Mouse (Mus musculus) liver, adult 2 months (tissue): ENCODE results near the gene Znhit2. TPM values are rescaled to one million over a fixed set of nuclear protein-coding genes. Genes with fewer than 3 reads are reported as not detected.

Experiments
- DNase-seq: peaks from one replicate; pipeline ENCODE4 v3.0.0-alpha.2; 2011; ENCODE audit warnings: low read depth, low spot score; ENCODE audit errors: extremely low read depth
- H3K27ac ChIP-seq: fragments of 200-500 bp; replicated peaks from 2 replicates; pipeline ENCODE4 v1.5.1; 2012; ENCODE audit warnings: low read depth, mild to moderate bottlenecking, control low read depth, inconsistent platforms, low read length; ENCODE audit not compliant: insufficient read depth
- H3K27me3 ChIP-seq: fragments of 200-500 bp; 2 replicates; pipeline ENCODE4 v1.6.1; 2012; ENCODE audit warnings: mild to moderate bottlenecking, moderate library complexity, low read length, inconsistent platforms; ENCODE audit not compliant: control insufficient read depth, insufficient read depth
- H3K36me3 ChIP-seq: fragments of 200-500 bp; 2 replicates; pipeline ENCODE4 v1.6.1; 2012; ENCODE audit warnings: low read length, inconsistent platforms; ENCODE audit not compliant: control insufficient read depth, insufficient read depth
- H3K4me1 ChIP-seq: fragments of 200-500 bp; 2 replicates; pipeline ENCODE4 v1.6.1; 2011; ENCODE audit warnings: low read length; ENCODE audit not compliant: control insufficient read depth, insufficient read depth
- H3K4me3 ChIP-seq: fragments of 200-500 bp; 2 replicates; pipeline ENCODE4 v1.5.1; 2011; ENCODE audit warnings: low read depth, mild to moderate bottlenecking, control low read depth, low read length, moderate library complexity; ENCODE audit not compliant: insufficient read depth
- H3K79me2 ChIP-seq: fragments of 200-500 bp; 2 replicates; pipeline ENCODE4 v1.6.1; 2012; ENCODE audit warnings: inconsistent platforms, mild to moderate bottlenecking, low read length, moderate library complexity; ENCODE audit not compliant: control insufficient read depth, insufficient read depth
- H3K9ac ChIP-seq: fragments of 200-500 bp; 2 replicates; pipeline ENCODE4 v1.6.1; 2012; ENCODE audit warnings: low read depth, mild to moderate bottlenecking, control low read depth, inconsistent platforms, low read length
- CTCF ChIP-seq: fragments of 200-500 bp; IDR thresholded peaks from 2 replicates; pipeline ENCODE4 v1.5.1; 2011; ENCODE audit warnings: low read depth, low read length, control low read depth
- POLR2A ChIP-seq: fragments of 200-500 bp; IDR thresholded peaks from 2 replicates; pipeline ENCODE4 v1.6.1; 2011; ENCODE audit warnings: low read length, control low read depth; ENCODE audit not compliant: insufficient read depth; ENCODE audit errors: extremely low read depth
- WGBS: fragments of 180-500 bp; shearing (Covaris S2); methylation state at CpG from one replicate; pipeline ENCODE4 v1.1.7; 2018; 5-methylcytosine and 5-hydroxymethylcytosine counted together
- polyA plus RNA-seq: library from polyadenylated mRNA; depleted of rRNA; stranded (reverse); fragments of >200 nt; gene quantifications from 2 replicates; pipeline ENCODE4 v1.2.3, GENCODE M21; 2012
- total RNA-seq: library from RNA; depleted of rRNA; stranded (reverse); fragments of >200 nt; gene quantifications from 2 replicates; pipeline ENCODE4 v1.2.3, GENCODE M21; 2014

Gene Znhit2
- total and polyA plus RNA-seq, 2 experiments, result 10.9 to 52.6 TPM

DNA sequence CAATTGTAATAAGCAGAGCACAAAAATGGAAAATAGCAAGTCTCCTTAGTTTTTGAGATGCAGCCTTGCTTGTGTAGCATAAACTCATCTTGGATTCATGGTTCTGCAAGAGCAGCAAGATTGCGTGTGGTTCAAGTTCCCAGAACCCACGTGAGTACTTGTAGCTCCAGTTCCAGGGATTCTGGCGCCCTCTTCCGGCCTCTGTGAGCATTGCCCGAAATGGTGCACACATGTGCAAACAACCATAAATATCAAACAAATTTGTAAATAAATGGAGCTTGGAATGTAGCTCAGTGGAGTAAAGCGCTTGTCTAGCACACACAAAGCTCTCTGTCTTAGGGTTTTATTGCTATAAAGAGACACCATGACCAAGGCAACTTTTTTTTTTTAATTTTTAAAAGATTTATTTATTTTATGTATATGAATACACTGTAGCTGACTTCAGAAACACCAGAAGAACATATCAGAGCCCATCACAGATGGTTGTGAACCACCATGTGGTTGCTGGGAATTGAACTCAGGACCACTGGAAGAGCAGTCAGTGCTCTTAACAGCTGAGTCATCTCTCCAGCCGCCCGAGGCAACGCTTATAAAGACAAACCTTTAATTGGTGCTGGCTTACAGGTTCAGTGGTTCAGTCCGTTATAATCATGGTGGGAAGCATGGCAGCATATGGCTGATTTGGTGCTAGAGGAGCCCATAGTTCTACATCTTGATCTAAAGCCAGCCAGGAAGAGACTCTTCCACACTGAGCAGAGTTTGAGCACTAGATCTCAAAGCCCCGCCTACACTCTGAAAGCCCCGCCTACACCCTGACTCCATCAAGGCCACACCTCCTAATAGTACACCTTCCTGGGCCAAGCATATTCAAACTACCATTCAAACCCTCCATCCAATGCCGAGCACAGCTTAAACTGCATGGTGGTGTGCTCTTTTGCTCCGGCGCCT, 42.6 kb upstream of the Znhit2 start:
- Histone ChIP-seq H3K9ac (0 out of 2 replicates have a peak overlapping the region, but pooled peaks have one; percentile 22), H3K4me1 (peaks cover 10% of the 10 kb centered on the region), H3K27me3 (no peaks in the 10 kb centered on the region), H3K27ac (no peak overlapping the region), H3K36me3 (no peaks in the 10 kb centered on the region), H3K4me3 (no peak overlapping the region), H3K79me2 (no peaks in the 10 kb centered on the region)
- peak; percentile 96 for TF ChIP-seq CTCF
- TF ChIP-seq POLR2A, result no peak
- 30% methylated on average over 15 of the region's 15 CpGs for WGBS
- peak; percentile 85 for DNase-seq

DNA sequence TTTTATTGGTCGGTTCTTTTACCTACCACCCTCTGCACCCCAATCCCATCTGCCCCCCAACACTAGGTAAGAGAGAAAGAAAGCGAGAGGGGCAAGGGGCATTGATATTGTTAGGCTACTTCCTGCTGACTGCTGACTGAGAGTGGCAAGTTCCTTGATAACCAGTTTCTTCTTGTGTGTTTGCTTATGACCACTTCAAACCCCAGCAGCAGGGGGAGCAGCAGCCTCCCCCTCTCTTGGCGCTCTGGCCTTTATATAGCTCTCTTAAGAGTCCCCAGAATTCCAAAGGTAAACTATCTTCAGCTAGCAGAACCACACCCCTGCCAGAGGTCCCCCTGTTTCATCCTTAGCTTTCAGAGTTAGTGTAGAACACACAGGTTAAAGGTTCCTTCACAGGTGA, 40.7 kb upstream of the Znhit2 start:
- H3K79me2 ChIP-seq, result no peaks in the 10 kb centered on the region
- WGBS, result 70% methylated on average over 3 of the region's 3 CpGs
- H3K9ac ChIP-seq, result no peak overlapping the region
- no peak overlapping the region for H3K27ac ChIP-seq
- no peaks in the 10 kb centered on the region for H3K27me3 ChIP-seq
- H3K4me3 ChIP-seq, result no peak overlapping the region
- DNase-seq, result no peak
- H3K36me3 ChIP-seq, result no peaks in the 10 kb centered on the region
- TF ChIP-seq POLR2A, result no peak
- TF ChIP-seq CTCF, result no peak
- peaks cover 11% of the 10 kb centered on the region for H3K4me1 ChIP-seq

DNA sequence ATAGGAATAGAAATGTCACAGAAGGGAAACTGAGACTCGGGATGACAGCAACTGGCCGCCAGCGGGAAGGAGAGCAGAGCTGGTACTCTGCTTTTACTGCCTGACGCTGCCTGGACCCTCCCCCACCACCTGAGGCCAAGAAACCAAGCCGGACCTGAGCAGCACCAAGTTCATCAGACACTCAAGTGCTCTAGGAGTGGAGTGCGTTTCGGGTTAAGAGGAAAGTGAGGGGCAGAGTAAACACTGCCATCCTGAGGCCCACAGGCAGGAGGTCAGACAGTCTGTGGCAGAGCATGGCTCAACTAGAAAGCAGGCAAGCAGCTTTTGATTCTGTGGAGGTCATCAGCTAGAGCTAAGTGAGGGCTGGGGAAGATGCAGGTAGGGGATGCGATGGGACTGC, 37.9 kb upstream of the Znhit2 start:
- 92% methylated on average over 8 of the region's 8 CpGs for WGBS

DNA sequence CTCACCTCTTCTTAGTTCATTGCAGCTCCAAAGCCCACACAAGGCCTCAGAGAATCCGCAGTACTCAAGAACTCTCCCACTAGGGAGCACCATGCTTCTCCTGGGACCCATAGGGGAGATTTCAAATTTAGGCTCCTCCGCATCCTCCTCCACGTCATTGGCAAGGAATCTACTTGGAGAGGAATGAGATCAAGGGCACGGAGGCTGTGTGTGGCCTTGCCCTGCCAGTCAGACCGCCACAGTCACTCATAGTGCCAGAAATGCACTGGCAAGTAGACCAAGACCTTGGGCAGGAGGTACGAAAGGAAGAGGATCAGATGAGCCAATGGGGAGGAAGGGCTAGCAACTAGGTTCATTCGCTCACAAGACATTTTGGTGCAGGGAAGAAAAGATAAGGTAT, 37.1 kb upstream of the Znhit2 start:
- no peaks in the 10 kb centered on the region for H3K36me3 ChIP-seq
- no peaks in the 10 kb centered on the region for H3K79me2 ChIP-seq
- DNase-seq, result peak; percentile 57
- no peaks in the 10 kb centered on the region for H3K27me3 ChIP-seq
- WGBS, result 58% methylated on average over 7 of the region's 7 CpGs
- peaks cover 6% of the 10 kb centered on the region for H3K4me1 ChIP-seq
- TF ChIP-seq CTCF, result no peak
- no peak for TF ChIP-seq POLR2A
- H3K27ac ChIP-seq, result no peak overlapping the region
- no peak overlapping the region for H3K4me3 ChIP-seq
- no peak overlapping the region for H3K9ac ChIP-seq

More for the DNA sequence above, 37.9 kb upstream of the Znhit2 start:
- H3K9ac ChIP-seq, result no peak overlapping the region
- H3K27ac ChIP-seq, result no peak overlapping the region
- TF ChIP-seq CTCF (no peak), POLR2A (no peak)
- H3K79me2 ChIP-seq, result no peaks in the 10 kb centered on the region
- H3K4me3 ChIP-seq, result no peak overlapping the region
- no peaks in the 10 kb centered on the region for H3K27me3 ChIP-seq
- no peak for DNase-seq
- no peaks in the 10 kb centered on the region for H3K36me3 ChIP-seq
- peaks cover 6% of the 10 kb centered on the region for H3K4me1 ChIP-seq

DNA sequence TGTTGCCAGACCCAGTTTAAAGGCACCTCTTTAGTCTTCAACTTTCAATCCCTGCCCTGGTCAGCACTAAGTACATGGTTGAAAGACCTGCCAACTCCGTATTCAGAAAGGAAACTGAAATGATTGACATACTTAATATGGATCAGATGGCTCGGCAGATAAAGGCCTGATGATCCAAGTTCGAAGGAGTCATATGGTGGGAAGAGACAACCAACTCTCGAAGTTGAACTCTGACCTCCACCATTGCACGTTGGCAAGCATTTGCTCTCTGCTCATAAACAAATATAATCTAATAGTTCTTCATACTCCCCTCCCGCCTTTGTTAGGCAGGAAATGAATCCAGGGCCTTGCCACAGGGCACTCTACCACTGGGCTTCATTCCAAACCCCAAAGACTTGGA, 32.0 kb upstream of the Znhit2 start:
- no peak for DNase-seq

DNA sequence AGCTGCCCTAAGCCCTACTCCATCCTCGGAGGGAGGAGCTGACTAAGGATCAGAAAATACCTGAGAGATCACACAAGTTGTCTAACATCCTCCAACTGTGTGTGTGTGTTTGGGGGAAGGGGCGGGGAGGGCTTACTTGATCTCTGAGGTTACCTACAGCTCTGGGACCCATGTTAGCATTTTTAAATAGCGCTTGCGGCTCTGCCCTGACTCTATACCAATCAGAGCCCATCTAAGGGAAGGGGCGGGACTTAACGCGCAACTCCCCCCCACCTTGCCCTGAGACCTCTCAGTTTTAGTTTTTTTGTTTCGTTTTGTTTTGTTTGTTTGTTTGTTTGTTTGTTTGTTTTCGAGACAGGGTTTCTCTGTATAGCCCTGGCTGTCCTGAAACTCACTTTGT, 31.6 kb upstream of the Znhit2 start:
- H3K27me3 ChIP-seq, result no peaks in the 10 kb centered on the region
- H3K36me3 ChIP-seq, result no peaks in the 10 kb centered on the region
- H3K27ac ChIP-seq, result no peak overlapping the region
- no peak overlapping the region for H3K4me3 ChIP-seq
- H3K4me1 ChIP-seq, result peaks cover 2% of the 10 kb centered on the region; the same call in 1 of the 2 replicates
- H3K79me2 ChIP-seq, result no peaks in the 10 kb centered on the region
- 84% methylated on average over 9 of the region's 9 CpGs for WGBS
- no peak for DNase-seq
- TF ChIP-seq CTCF (no peak), POLR2A (no peak)
- H3K9ac ChIP-seq, result no peak overlapping the region

More for the DNA sequence above, 32.0 kb upstream of the Znhit2 start:
- H3K9ac ChIP-seq, result no peak overlapping the region
- peaks cover 4% of the 10 kb centered on the region for H3K4me1 ChIP-seq
- H3K36me3 ChIP-seq, result no peaks in the 10 kb centered on the region
- H3K27me3 ChIP-seq, result no peaks in the 10 kb centered on the region
- TF ChIP-seq CTCF (no peak), POLR2A (no peak)
- no peak overlapping the region for H3K27ac ChIP-seq
- no peak overlapping the region for H3K4me3 ChIP-seq
- 52% methylated on average over 6 of the region's 6 CpGs for WGBS
- H3K79me2 ChIP-seq, result no peaks in the 10 kb centered on the region
